Mouse (Mus musculus): ENCODE results near the gene Lamb1.

The Lamb1 gene

DNA sequence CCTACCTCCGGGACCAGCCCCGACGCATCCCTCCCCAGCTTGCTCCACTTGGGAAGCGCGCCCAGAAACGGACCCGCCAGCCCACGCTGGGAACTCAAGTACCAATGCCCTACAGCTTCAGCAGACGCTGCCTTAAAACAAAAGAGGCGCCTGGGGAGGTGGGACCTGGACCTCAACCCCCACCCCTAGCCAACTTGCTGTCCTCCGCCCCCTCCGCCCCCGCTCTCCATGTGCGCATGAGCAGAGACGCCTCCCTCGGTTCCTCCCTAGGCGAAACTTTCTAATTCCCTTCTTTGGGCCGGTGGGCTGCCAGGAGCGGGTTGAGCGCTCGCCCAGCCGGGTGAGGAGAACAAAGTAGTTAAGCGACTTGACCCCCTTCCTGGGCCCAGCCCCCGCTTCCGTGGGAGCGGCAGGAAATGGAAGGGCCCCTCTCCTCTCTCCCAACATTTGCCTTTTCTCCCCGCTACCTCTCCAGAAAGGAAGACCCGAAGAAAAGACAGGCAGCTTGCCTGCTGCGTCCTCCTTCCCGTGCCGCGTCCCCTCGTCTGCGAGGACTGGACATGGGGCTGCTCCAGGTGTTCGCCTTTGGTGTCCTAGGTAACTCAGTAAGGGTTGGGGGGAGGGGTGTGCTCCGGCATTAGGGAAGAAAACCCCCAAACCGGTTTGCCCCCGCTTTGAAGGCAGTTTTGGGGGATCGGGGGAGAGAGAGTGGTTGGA is at the start of gene Lamb1:
TSS of gene Lamb1 (plus strand) at position 230 of the 717 bp plus-strand sequence.
- no peak for DNase-seq

DNA sequence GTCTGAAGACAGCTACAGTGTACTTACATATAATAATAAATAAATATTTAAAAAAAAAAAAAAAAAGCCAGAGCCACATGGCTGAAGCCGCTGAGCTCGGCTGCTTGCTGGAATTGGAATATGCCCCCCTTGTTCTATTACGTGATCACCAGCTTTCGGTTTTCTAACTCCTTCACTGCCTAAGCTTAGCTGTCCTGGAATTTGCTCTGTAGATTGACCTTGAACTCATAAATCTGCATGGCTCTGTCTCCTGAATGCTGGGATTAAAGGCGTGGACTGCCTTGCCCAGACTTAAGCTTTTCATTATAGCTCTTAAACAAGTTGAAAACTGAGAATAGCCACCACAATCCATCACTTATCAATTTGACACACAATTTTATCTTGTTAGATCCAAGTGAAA is 47.8 kb upstream of the Lamb1 start:
- DNase-seq = no peak

DNA sequence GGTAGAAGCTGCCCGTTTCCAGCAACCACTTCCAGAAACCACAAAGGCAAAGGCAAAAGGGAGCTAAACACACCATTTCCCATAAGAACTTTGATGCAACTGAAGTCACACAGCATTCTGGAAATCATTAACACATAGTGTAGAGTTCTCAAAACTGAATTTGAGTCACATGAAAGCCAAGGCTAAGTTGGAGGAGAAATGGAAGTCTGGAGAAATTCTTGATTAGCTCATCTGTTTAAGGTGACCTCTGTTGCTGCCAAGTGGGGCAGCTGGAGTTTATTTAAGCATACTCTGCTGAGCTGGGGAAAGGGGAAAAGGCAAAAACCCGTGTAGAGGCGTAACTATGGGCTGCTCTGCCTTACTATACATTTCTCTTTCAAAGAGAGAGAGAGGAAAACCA is 46.3 kb upstream of the Lamb1 start:
- DNase-seq = no peak

DNA sequence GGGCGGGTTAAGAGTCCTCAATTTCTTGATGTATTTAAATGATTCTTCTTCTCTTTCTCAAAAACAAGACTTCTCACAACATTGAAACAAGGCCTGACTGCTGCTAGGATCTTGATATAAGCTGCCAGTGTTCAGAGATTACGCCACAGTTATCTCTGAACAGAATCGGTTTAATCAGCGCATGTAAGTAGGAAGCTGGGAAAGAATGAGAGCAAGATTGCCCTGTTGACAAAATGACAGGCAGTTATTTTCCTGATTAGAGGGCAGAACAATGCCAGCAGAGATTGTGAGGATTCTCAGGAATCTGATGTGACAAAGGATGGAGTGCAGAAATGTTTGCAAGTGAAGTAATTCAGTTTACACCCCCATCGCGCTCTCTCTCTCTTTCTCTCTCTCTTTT is 43.5 kb upstream of the Lamb1 start:
- no peak for DNase-seq

DNA sequence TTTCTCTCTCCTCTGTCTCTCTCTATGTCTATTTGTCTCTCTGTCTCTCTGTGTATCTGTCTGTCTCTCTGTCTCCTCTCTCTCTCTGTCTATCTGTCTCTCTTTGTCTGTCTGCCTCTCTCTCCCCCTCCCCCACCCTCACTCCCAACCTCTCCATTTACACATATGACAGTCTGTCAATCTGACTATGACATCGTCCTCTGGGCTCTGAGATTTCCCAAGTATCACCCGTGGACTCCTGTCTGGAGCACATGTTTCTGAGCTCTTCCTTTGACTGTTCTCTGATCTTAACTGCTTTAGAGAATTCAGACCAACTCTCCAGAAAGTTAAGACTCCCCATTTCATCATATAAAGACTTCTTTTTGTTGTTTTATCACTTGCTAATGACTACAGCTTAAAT is 42.8 kb upstream of the Lamb1 start:
- DNase-seq = no peak

DNA sequence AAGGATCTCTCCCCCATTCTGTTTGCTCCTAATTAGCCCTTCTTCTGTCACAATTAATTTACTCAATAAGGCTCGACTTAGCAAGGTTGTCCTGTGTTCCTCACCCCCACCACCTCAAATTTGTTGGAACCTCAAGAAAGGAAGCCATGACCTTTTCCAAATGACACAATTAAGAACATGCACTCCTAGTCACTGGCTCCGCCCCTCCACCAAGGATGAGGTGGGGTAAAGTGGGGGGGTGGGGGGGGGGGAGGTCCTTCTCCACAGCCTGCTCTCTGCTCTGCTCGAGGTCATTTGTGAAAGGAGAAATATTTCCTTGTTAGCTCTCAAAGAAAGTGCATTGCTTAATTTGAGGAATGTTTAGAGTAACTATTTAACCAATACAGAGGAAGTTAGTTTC is 42.3 kb upstream of the Lamb1 start:
- DNase-seq = no peak

DNA sequence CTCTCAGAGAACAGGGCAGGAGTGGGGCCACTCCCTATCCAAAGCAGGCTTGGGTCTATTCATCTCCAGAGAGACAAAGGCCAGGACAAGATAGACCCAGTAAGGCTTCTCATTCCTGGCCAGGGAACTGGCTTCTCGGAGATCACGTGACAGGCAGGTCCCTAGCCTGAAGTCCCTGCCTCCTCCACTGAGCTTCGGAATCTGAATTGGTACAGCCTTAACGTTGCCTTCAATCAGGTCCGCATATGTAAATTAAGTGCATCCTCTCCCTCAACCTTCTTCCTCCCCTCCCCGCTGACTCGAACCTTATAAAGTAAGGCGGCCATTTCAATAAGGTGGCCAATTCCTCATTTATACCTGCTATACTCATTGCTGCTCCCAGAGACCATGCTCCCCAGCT is 39.6 kb upstream of the Lamb1 start:
- DNase-seq = no peak

DNA sequence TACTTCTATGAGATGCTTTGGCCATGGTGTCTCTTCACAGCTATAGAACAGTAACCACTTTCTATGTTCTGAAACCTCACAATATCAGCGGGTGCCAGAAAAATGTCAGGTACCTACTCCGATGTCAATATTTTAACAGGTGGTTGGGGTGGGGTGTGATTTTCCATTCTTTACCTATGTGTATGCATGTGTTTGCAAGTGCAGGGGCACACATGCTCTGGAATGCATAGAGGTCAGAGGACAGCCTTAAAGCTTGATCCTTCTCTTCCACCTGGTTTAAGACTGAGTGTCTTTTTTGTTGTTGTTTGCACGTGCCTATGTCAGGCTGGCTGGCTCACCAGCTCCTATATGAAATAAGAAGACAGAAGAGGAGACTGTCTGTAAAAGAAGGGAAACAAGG is 37.9 kb upstream of the Lamb1 start:
- no peak for DNase-seq

DNA sequence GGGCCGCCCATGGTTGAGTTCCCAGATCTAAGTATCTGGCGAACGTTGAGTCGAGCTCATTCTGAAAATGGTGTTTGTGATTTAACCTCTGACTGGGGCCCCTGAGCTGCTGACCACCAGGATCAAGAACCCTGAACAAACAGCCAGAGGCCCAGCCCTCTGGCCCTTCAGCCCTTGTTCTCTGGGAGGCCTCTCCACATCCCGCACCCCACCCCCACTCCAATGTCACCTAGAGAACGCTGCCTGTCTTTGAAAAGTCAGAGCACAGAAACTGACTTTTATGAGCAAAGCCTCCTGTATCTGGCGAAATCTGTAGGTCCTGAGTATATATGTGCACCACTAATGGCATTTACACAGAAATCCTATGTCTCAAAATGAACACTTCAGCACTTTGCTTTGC is 36.2 kb upstream of the Lamb1 start:
- DNase-seq = no peak

DNA sequence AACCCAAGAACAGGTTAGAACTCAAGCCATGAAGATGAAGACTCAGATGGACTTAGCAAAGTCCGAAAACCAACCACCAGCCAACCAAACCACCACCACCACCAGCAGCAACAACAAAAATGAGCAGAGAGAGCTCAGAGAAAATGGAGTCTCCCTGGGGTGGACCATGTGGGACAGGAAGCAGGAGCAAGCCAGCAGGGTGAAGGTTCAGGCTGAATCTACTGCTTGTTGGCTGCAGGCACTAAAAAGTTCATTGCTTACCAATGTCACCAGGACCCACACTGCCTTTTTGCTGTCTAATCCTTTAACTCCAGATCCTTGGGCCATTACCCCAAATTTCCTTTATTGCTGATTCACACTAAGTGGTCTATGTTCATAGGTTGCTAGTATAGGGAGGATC is 32.4 kb upstream of the Lamb1 start:
- no peak for DNase-seq

DNA sequence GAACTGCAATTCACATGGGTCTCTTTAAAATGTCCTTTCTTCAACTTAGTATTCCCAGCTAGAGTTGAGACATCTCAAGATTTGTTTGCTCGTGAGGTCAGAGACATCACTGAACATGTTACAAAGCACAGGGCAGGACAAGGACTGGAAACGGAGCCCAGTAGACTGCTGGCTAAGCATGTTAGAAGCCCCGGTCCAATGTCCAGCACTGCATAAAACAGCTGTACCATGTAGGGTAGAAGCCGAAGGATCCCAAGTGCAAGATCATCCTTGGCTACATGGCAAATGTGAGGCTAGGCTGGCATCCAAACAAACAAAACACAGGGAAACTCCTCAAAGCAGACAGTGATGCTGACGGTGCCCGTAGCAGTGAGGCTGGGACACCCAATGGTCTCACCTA is 30.0 kb upstream of the Lamb1 start:
- DNase-seq = no peak

DNA sequence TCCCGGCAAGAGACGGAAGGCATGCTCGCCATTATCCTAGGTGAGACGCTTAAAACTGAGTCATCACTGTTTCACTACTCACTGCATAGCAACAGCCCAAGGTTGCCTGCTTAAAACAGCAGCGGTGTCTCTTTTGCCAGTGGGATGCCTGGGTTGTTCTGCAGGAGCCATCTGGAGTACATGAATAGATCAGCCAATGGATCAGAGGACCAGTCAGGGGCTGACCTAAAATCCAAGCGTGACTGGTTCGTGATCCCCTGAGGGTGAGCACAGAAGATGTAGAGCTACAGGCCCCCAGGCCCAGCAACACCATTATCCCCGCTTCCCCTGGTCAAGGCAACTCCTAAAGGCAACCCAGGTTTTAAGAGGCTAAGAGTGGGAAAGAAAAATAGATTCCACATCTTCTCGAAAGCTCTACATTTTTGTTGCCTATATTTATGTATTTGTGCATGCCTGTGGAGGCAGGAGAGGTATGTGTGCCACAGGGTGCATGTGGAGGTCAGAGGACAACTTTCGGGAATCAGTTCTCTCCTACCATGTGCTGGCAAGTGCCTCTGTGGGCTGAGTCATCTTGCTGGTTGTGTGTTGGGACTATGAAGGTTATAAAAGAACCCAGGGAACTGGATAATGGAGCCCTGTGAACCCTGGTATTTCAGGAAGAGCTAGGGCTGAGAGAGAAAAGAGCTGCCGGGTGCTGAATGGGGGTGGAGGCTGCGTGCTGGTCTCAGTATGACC is 28.0 kb upstream of the Lamb1 start:
- no peak for DNase-seq

DNA sequence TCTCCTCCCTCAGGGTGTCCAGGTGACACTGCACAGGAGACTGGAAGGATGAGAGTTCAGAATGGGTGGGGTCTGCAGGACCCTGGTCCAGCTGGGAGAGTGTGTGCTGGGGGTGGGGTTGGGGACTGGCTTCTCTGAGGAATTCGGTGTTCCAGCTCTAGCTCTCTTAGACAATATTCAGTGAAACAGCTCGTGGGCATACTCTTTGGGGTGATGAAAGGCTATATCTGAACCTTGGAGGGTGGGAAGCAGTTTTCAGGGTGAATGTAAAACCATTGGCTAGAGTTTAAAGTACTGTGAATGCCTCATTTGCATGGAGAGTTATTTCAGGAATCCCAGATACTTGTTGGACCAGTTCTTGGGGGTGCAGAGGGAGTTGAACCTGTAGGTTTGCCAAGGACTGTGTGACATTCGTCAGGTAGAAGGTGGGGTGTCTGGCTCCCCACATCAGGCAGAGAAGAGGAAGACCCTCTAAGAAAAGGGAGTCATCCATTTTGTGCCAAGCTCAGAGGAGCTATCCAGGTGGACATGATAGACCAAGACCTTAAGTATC is 25.9 kb upstream of the Lamb1 start:
- DNase-seq = no peak

DNA sequence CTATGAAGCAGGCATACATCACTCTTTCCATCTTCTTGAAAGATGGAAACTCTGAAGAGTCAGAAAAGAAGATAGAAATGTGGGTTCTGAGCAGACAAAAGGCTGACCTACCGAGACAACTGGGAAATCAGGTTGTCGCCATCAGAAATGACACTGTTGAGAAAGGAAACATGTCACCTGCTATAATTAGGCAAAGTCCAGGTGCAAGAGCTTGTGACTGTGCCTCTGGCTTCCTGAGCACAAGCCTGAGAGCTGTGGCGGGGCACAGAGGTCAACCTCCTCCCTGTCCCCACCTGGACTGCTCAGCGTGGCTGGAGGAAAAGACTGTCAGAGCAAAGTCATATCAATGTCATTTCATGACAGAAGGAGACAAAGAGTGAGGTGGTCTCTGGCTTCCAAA is 25.2 kb upstream of the Lamb1 start:
- DNase-seq = no peak

DNA sequence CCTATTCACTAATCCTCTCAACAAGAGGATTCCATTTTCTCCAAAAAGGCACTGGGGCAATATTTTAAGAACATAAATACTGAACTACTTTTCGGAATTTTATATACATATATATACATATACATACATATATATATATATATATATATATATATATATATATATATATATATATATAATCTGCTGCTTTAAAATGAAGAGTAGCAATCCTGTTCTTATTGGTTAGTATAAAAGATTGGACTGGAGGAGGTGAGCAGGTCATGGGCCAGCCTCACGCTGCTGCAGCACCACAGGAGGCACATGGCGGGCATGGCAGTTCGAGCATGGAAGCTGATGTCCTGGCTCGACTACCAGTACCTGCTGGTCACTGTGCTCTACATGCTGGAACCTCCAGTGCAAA is 24.6 kb upstream of the Lamb1 start, which contains the start of gene Gm6993:
TSS of gene Gm6993 (plus strand) at position 301 of the 400 bp plus-strand sequence.
- DNase-seq = no peak

DNA sequence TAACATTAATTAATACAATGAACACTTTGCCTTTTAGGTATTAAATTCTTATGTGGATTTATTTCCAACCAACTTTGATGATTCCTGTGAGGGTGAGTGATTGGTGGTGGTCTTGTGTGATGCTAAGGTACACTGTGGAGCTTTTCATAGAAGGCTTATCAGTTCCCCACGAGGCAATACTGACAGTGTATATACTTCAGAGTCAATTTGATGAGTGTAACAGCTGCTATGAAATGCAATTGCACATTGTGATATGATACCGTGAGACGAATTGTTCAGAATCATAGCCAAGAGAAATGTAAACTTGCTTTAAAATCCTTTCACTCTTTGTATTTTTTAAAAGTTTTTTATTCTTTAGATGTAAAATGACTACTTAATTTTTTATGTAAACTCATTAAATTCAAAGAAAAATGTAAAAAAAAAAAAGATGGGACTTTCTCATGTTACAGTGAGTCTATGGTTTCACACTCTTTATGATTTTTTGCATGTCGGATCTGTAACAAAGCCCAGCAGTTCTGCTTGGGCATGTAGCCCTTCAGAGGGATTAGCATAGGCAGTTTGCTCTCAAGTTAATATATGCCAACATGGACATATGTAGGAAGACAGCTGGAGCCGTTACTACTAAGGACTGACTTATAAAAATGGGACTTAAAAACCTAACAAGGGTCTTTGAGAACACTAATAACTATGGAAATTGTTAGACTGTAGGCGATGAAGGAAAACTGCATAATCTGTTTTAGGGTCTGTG is 23.3 kb upstream of the Lamb1 start:
- no peak for DNase-seq

DNA sequence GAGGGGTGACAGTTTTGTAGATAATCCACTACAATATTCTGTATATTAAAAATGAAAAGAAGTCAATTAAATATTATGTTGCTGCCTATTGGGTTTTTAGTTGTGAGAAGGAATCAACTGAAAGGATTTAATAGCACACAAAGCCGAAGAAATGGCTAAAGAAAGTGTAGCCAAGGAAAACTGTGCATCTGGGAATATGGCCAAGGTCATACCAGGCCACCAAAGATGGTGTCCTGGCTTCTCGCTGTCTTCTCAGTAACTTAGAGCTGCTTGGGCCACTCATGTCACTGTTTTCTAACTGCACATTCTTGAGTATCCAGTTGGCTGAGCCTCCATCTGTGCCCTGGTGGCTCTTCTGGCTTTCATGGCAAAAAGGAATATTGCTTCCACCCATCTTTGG is 21.0 kb upstream of the Lamb1 start:
- no peak for DNase-seq

DNA sequence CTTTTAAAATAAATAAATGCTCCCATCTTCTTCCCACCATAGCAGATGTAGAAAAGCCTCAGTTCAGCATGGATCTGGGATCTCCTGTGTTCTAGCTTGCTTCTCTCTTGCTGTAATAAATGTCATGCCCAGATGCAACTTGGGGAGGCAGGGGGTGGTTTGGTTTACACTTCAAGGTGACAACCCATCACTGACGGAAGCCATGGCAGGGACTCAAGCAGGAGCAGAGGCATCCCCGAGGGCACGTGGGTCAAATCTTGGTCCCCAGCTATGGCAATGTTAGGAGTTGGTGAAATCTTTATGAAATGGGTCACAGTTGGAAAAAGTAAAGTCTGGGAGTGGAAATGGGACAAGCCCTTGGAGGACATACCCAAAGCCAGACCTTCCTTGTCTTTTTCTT is 20.3 kb upstream of the Lamb1 start:
- DNase-seq = no peak

DNA sequence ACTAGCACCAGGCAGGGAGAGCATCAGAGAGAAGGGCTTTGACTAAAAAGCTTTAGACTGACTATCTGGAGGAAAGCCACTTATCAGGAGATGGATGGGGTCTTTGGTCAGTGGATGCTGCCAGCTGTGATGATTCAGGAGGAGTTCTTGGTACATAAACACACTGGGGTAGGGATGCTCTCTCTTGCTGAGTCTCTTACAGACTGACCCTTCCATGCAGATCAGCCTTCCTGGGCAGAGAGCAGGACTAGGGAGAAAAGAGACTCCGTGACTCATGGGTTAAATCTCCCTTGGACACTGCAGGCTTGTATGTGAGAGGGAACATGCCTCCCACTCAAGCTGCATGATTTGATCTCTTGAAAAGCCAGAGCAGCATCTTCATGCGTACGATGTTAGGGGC is 18.9 kb upstream of the Lamb1 start:
- no peak for DNase-seq

DNA sequence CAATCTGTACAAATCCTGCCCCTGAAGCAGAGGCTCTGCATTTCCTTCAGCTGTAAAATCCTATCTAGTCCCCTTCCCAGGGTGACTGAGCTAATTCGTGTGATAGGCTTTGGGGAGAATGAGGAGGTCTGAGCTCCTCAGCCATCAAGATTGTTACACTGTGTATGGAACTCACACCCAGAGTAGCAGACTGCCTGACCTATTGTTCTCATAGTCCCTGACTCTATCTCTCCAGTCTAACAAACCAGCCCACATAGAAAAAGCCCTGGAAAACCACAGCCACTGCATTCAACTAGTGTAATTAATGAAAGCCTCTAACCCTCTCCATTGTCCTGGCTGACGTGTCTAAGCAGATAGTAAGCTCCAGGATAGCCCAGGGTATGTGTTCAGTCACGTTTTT is 18.4 kb upstream of the Lamb1 start:
- DNase-seq = no peak

DNA sequence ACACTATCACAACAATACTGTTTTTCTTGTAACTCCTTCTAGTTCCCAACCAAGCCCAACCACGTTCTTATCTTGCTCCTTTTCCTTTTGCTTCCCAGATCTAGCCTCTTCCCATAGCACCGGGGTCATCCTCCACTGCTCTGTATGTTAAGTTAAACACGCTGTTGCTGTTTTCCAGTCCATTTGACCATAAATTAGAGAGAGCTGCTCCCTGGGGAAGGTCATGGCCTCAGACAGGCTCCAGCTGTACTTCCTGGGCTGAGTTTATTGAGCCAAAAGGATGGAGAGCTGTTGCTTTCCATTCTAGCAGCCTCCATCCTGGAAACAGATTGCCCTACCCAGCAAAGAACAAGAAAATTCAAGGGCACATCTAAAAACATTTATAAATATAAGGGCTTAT is 16.9 kb upstream of the Lamb1 start:
- no peak for DNase-seq

DNA sequence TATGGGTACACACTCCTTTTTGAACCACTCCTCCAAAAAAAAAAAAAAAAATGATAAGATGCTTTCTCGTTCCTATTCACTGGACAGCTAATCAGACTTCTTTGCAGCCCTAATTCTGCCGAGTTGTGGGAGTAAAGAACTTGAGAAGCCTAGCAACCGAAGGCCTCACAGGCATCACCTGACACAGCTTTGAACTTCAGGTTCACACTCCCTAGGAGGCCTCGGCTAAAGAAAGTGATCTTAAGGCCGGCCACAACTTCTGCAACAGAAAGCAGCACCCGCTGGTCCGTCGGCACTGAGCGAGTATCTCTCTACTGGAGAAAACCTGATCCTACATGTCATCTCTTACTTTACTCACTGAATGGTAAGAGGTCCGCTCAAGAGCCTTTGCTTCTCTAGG is 16.4 kb upstream of the Lamb1 start:
- DNase-seq = no peak

DNA sequence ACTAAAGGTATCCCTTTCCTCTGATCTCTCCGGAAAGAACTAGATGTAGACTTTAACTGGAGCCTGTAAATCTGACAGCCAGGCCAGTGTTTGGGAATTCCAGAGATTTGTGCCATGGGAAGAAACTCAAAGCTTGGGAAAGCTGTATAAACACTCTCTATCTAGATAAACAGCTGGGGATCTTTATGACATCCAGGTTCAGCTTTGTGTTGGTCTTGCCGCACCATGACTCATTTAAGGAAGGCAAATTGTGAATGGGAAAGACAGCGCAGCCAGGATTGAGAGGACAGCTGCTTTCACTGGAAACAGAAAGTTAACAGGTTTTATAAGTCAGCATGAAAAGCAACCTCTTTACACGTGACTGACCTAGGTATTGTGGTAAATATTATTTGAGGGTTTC is 12.8 kb upstream of the Lamb1 start:
- DNase-seq = no peak

DNA sequence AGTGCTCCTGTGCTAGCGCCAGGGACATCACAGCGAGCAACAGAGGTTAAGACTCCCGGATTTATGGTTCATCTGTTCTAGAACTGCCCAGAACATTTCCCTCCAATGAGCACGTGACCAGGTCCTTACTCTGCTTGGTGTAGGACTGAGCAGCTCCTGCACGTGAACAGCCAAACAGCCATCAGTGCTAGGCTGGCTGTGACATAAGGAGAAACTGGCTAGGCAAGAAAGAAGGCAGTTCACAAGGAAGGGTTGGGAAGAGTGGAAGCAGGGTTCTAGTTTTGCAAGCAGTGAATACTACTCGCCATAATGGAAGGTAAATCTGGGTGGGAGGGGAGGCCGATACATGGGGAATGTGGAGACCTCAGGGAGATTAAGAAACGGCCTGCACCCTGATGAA is 10.1 kb upstream of the Lamb1 start:
- DNase-seq = no peak
